8 mouse cellular contexts compared by ENCODE assay signal in the genomic region with DNA sequence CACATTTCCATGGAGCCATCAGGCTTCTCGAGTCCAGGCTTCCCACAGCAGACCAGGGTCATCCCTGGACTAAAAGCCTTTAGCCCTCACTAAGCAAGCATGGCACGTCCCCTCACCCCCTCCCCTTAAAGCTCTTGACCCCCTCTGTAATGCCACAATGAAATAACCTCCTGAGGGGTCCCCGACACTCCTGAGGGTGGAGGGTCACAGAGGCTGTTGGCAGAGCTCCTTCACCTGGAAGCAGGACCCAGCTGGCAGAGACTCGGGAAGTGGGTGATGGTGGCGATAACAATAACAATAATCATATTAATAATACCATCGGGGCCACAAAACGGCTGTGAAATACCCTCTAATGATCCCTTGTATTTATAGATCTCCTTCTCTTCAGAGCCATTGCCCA. TPM values are rescaled to one million over a fixed set of nuclear protein-coding genes. Genes with fewer than 3 reads are reported as not detected.
DNase-seq lines count a peak whose midpoint lies in the region; ATAC-seq and TF ChIP-seq lines count a peak whose summit lies in the region.

Gene Sp2, minus strand, starts transcription at position 101 of the 400 bp plus-strand sequence.

- H3K4me3 ChIP-seq in kidney, postnatal 0 days (replicated peaks; ENCODE audit: low read depth, low read length) = no peak within 1 kb of the TSS
- peak within 1 kb of the TSS; percentile 13 for H3K4me3 ChIP-seq in forebrain, embryonic 10.5 days
- no peak within 1 kb of the TSS for H3K4me3 ChIP-seq in stomach, embryonic 15.5 days (replicated peaks)

- DNase-seq in kidney, postnatal 0 days (ENCODE audit: low spot score) = no peak
- no peak for DNase-seq in kidney, adult 9 months
- DNase-seq in forebrain, embryonic 10.5 days (ENCODE audit: extremely low spot score, low spot score) = no peak
- no peak for DNase-seq in layer of hippocampus, postnatal 25 days (ENCODE audit: extremely low spot score in 1 of 2, low spot score in 1 of 2)
- DNase-seq in thymus, postnatal 25 days = no peak
- DNase-seq in Muller cell, postnatal 12 days (ENCODE audit: inconsistent ontology term) = no peak

- no peak for ATAC-seq in kidney, postnatal 0 days (replicated peaks; ENCODE audit: low FRiP score, low read depth)
- ATAC-seq in activated CD4-positive, CD25-positive, alpha-beta regulatory T cell, adult 4 months = no peak
- no peak for ATAC-seq in stomach, embryonic 15.5 days (ENCODE audit: insufficient read depth, low FRiP score, low read depth)

- H3K4me1 ChIP-seq in kidney, postnatal 0 days (replicated peaks; ENCODE audit: insufficient read depth, low read length) = peaks cover 20% of the 10 kb centered on the region
- H3K4me1 ChIP-seq in forebrain, embryonic 10.5 days = peaks cover 51% of the 10 kb centered on the region
- H3K4me1 ChIP-seq in stomach, embryonic 15.5 days = peaks cover 10% of the 10 kb centered on the region; the same call in 1 of the 2 replicates

- H3K4me2 ChIP-seq in kidney, postnatal 0 days (ENCODE audit: low read length) = no peak within 1 kb of the TSS
- H3K4me2 ChIP-seq in stomach, embryonic 15.5 days = no peak within 1 kb of the TSS

- no peaks in the 10 kb centered on the region for H3K27me3 ChIP-seq in kidney, postnatal 0 days (ENCODE audit: insufficient read depth, low read length)
- peaks cover 61% of the 10 kb centered on the region for H3K27me3 ChIP-seq in forebrain, embryonic 10.5 days (ENCODE audit: poor library complexity, severe bottlenecking)
- peaks cover 3% of the 10 kb centered on the region for H3K27me3 ChIP-seq in stomach, embryonic 15.5 days (replicated peaks)

- no peak for TF ChIP-seq CTCF in kidney, postnatal 0 days (IDR thresholded peaks at IDR 0.05; ENCODE audit: low read depth)

- no peak within 1 kb of the TSS for H3K27ac ChIP-seq in kidney, postnatal 0 days
- peak within 1 kb of the TSS; percentile 8 for H3K27ac ChIP-seq in forebrain, embryonic 10.5 days
- no peak within 1 kb of the TSS for H3K27ac ChIP-seq in stomach, embryonic 15.5 days

- H3K9me3 ChIP-seq in kidney, postnatal 0 days (replicated peaks; ENCODE audit: low read length) = no peaks in the 10 kb centered on the region
- no peaks in the 10 kb centered on the region for H3K9me3 ChIP-seq in forebrain, embryonic 10.5 days
- H3K9me3 ChIP-seq in stomach, embryonic 15.5 days = no peaks in the 10 kb centered on the region

- H3K36me3 ChIP-seq in kidney, postnatal 0 days (ENCODE audit: insufficient read depth, low read length) = no peaks in the 10 kb centered on the region
- H3K36me3 ChIP-seq in forebrain, embryonic 10.5 days (replicated peaks) = no peaks in the 10 kb centered on the region
- no peaks in the 10 kb centered on the region for H3K36me3 ChIP-seq in stomach, embryonic 15.5 days

- no peak within 1 kb of the TSS for H3K9ac ChIP-seq in kidney, postnatal 0 days (ENCODE audit: low read depth, low read length)
- no peak within 1 kb of the TSS for H3K9ac ChIP-seq in stomach, embryonic 15.5 days

- 56% methylated on average over 7 of the region's 7 CpGs for WGBS in kidney, postnatal 0 days
- 80% methylated on average over 7 of the region's 7 CpGs for WGBS in forebrain, embryonic 10.5 days
- WGBS in stomach, embryonic 15.5 days = 77% methylated on average over 7 of the region's 7 CpGs

RNA-seq across cellular contexts. Expression of gene Sp2, which starts in this region (rescaled TPM):
- 16.3 and 16.4 TPM in 2 replicates for polyA plus RNA-seq in kidney, postnatal 0 days (2015; fragmentation: Nextera tagmentation; extraction: Ambion mirVana)
- polyA plus RNA-seq in activated CD4-positive, CD25-positive, alpha-beta regulatory T cell, adult 4 months (2017; shearing (Covaris generic)) = 10 to 100 TPM; 22.5 to 26.6 TPM
- 29.7 and 30.9 TPM in 2 replicates for polyA plus RNA-seq in forebrain, embryonic 10.5 days (2016; fragmentation: Nextera tagmentation; extraction: Ambion mirVana)
- 10 to 100 TPM; 12.8 to 15.0 TPM for total RNA-seq in layer of hippocampus, postnatal 25 days (2021)
- 12.7 and 13.5 TPM in 2 replicates for polyA plus RNA-seq in stomach, embryonic 15.5 days (2015; fragmentation: Nextera tagmentation; extraction: Ambion mirVana)
